Mouse (Mus musculus) heart, embryonic 14.5 days (tissue): ENCODE data around the gene Ccna2. TPM values are rescaled to one million over a fixed set of nuclear protein-coding genes. Genes with fewer than 3 reads are reported as not detected.

Experiments
- ATAC-seq: fragments of 200-750 bp; cut with Nextera tagmentation; 2 replicates; pipeline ENCODE4 v1.8.0; 2017; ENCODE audit warnings: low read depth, moderate TSS enrichment; ENCODE audit not compliant: insufficient number of reproducible peaks, insufficient read depth, low FRiP score
- H3K27ac ChIP-seq, 2 experiments: fragments of 200-500 bp in 1 of 2; fragments of 300-500 bp in 1 of 2; sonication (generic) in 1 of 2; replicated peaks in 1 of 2; 2 replicates each; pipeline ENCODE4 v1.5.1; 2012 to 2014; ENCODE audit warnings: low read depth in 2 of 2, low read length in 2 of 2, control low read depth in 1 of 2, mild to moderate bottlenecking in 1 of 2, mixed read lengths in 1 of 2; ENCODE audit not compliant: control insufficient read depth in 1 of 2, insufficient read depth in 1 of 2
- H3K27me3 ChIP-seq: fragments of 300-500 bp; sonication (generic); 2 replicates; pipeline ENCODE4 v1.6.1; 2014; ENCODE audit warnings: mild to moderate bottlenecking, low read length, control low read depth; ENCODE audit not compliant: control insufficient read depth, insufficient read depth
- H3K36me3 ChIP-seq: fragments of 300-500 bp; sonication (generic); 2 replicates; pipeline ENCODE4 v1.6.1; 2014; ENCODE audit warnings: mild to moderate bottlenecking, control low read depth, low read length, mixed read lengths; ENCODE audit not compliant: control insufficient read depth, insufficient read depth
- H3K4me1 ChIP-seq, 2 experiments: fragments of 200-500 bp in 1 of 2; fragments of 300-500 bp in 1 of 2; sonication (generic) in 1 of 2; 2 replicates each; pipeline ENCODE4 v1.6.1; 2012 to 2014; ENCODE audit warnings: low read length in 2 of 2, control low read depth in 1 of 2, mixed read lengths in 1 of 2; ENCODE audit not compliant: control insufficient read depth in 2 of 2, insufficient read depth in 2 of 2
- H3K4me2 ChIP-seq: fragments of 300-500 bp; sonication (generic); 2 replicates; pipeline ENCODE4 v1.6.1; 2014; ENCODE audit warnings: mild to moderate bottlenecking, low read length
- H3K4me3 ChIP-seq, 2 experiments: fragments of 200-500 bp in 1 of 2; fragments of 300-500 bp in 1 of 2; sonication (generic) in 1 of 2; 2 replicates each; pipeline ENCODE4 v1.5.1; 2012 to 2014; ENCODE audit warnings: low read length in 2 of 2, mild to moderate bottlenecking in 2 of 2, control low read depth in 1 of 2, low read depth in 1 of 2, moderate library complexity in 1 of 2; ENCODE audit not compliant: control insufficient read depth in 1 of 2, insufficient read depth in 1 of 2
- H3K9ac ChIP-seq: fragments of 300-500 bp; sonication (generic); 2 replicates; pipeline ENCODE4 v1.6.1; 2014; ENCODE audit warnings: mild to moderate bottlenecking, low read length
- H3K9me3 ChIP-seq: fragments of 300-500 bp; sonication (generic); 2 replicates; pipeline ENCODE4 v1.6.1; 2016; ENCODE audit warnings: low read length, control low read depth; ENCODE audit not compliant: control insufficient read depth
- WGBS: fragments of 180-500 bp; shearing (Covaris S2); extraction: QIAGEN DNeasy Blood & Tissue Kit; methylation state at CpG from one replicate; pipeline ENCODE4 v1.1.7; 2014; 5-methylcytosine and 5-hydroxymethylcytosine counted together
- polyA plus RNA-seq: library from polyadenylated mRNA; unstranded; fragments of >200 nt; fragmentation: Nextera tagmentation; extraction: Ambion mirVana; gene quantifications from 2 replicates; pipeline ENCODE4 v1.2.1, GENCODE M21; 2014

Gene Ccna2
- polyA plus RNA-seq, 1 experiment from 2014 or later = 199 TPM

DNA sequence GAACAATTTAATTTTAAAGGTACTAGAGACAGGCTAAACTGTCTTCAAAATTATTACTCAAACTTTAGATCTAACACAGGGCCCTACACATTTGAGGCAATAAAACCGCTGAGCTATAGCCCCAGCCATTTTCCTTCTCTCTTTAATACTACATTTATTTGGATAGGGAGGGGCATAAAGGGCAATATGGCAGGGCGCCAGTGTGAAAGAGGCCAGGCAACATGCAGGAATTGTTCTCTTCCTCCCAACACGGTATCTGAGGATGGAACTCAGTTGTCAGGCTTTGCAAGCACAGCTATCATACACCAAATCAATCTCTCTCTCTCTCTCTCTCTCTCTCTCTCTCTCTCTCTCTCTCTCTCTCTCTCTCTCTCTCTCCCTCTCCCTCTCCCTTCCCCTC, 26.9 kb upstream of the Ccna2 start:
- Histone ChIP-seq H3K27me3 (no peaks in the 10 kb centered on the region), H3K27ac (no peak overlapping the region), H3K9me3 (no peaks in the 10 kb centered on the region), H3K4me2 (no peak overlapping the region), H3K4me3 (no peak overlapping the region), H3K4me1 (no peaks in the 10 kb centered on the region), H3K9ac (no peak overlapping the region), H3K36me3 (0 out of 2 replicates have a peak, but pooled peaks cover under 1% of the 10 kb centered on the region)
- WGBS = 75% methylated on average over 3 of the region's 3 CpGs
- no peak for ATAC-seq

GRCm38 (mm10) chr3:36571361-36571826, 556 bp downstream of the Ccna2 start:
- Histone ChIP-seq H3K36me3 (peaks cover 48% of the 10 kb centered on the region), H3K9me3 (no peaks in the 10 kb centered on the region), H3K27me3 (no peaks in the 10 kb centered on the region), H3K4me1 (peaks cover 0 to 18% of the 10 kb centered on the region in 2 experiments; a peak in 3 of 4 replicates), H3K9ac (peak overlapping the region; percentile 88), H3K27ac (peak overlapping the region; percentile 13 to 79), H3K4me2 (peak overlapping the region; percentile 82), H3K4me3 (peak overlapping the region; percentile 66 to 96)
- ATAC-seq = no peak; the same call in 1 of the 2 replicates
- WGBS = under 1% methylated on average over 46 of the region's 46 CpGs

GRCm38 (mm10) chr3:36569836-36570235, 2.1 kb downstream of the Ccna2 start:
- peak overlapping the region in 1 of 2 experiments; percentile 96; a peak in 2 of 4 replicates for H3K4me3 ChIP-seq
- peaks cover 0 to 18% of the 10 kb centered on the region in 2 experiments; a peak in 3 of 4 replicates for H3K4me1 ChIP-seq
- peak overlapping the region; percentile 82 for H3K4me2 ChIP-seq
- H3K27ac ChIP-seq = no peak overlapping the region
- H3K9me3 ChIP-seq = no peaks in the 10 kb centered on the region
- no peaks in the 10 kb centered on the region for H3K27me3 ChIP-seq
- peak overlapping the region; percentile 88; the same call in 1 of the 2 replicates for H3K9ac ChIP-seq
- no peak for ATAC-seq
- peaks cover 61% of the 10 kb centered on the region for H3K36me3 ChIP-seq
- 66% methylated on average over 5 of the region's 5 CpGs for whole genome bisulfite sequencing

- peaks cover 99% of the 10 kb centered on the region for H3K36me3 ChIP-seq
- no peak overlapping the region for H3K9ac ChIP-seq
- H3K27ac ChIP-seq = no peak overlapping the region
- 87% methylated on average over 3 of the region's 3 CpGs for WGBS
- ATAC-seq = no peak
- H3K4me3 ChIP-seq = no peak overlapping the region
- H3K9me3 ChIP-seq = no peaks in the 10 kb centered on the region
- H3K4me1 ChIP-seq = no peaks in the 10 kb centered on the region
- no peak overlapping the region for H3K4me2 ChIP-seq
- no peaks in the 10 kb centered on the region for H3K27me3 ChIP-seq
Measured at GRCm38 (mm10) chr3:36563666-36564065, 8.3 kb downstream of the Ccna2 start.

GRCm38 (mm10) chr3:36559606-36560005, 12.3 kb downstream of the Ccna2 start:
- no peak overlapping the region for H3K9ac ChIP-seq
- ATAC-seq = no peak
- H3K4me1 ChIP-seq = no peaks in the 10 kb centered on the region
- no peak overlapping the region for H3K4me2 ChIP-seq
- no peaks in the 10 kb centered on the region for H3K9me3 ChIP-seq
- WGBS = 80% methylated on average over 4 of the region's 4 CpGs
- H3K27me3 ChIP-seq = no peaks in the 10 kb centered on the region
- no peak overlapping the region for H3K27ac ChIP-seq
- H3K4me3 ChIP-seq = no peak overlapping the region
- H3K36me3 ChIP-seq = peaks cover 99% of the 10 kb centered on the region

DNA sequence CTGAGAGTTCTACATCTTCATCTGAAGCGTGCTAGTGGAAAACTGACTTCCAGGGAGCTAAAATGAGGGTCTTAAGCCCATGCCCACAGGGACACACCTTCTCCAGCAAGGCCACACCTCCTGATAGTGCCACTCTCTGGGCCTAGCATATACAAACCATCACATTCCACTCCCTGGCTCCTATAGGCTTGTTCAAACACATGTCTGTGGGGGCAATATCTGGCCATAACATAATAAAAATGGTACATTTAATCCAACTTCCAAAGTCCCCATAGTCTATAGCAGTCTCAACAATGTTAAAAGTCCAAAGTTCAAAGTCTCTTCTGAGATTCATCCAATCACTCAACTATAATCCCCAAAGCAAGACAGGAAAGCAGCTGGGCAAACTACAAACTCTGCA, 14.3 kb downstream of the Ccna2 start:
- Histone ChIP-seq H3K4me3 (no peak overlapping the region), H3K27me3 (no peaks in the 10 kb centered on the region), H3K9me3 (no peaks in the 10 kb centered on the region), H3K4me2 (no peak overlapping the region), H3K36me3 (peaks cover 87% of the 10 kb centered on the region), H3K9ac (no peak overlapping the region), H3K4me1 (0 out of 4 replicates have a peak, but pooled peaks cover 0 to 3% of the 10 kb centered on the region in 2 experiments), H3K27ac (no peak overlapping the region)
- ATAC-seq = no peak
- WGBS = 94% methylated on average over 1 of the region's 1 CpGs

DNA sequence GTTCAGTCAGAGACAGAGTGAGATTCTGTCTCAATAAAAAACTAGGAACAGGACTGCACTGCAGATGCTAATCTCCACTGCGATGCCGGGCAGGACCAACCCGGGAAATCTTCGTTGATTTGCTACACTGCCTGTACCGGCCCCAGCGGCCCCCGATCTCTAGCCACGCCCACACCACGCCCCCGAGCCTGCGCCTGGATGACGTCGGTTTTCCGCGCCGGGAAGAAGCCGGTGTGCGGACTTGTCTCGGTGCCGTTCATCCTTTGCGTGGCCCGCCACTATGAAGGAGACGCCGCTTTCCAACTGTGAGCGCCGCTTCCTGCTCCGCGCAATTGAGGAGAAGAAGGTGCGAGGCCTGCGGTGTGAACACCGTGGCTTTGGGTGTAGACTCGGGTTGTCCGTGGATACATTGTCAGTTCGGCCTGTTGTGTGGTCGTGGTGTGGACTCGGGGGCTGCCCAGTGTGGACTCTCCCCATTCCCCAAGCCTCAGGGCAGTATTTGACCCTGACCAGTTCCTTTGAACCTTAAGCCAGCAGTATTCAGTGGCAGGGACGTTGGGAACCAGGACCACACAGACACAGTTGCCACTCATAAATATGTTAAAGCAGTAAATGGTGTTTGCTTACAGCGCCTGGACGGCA, 19.4 kb downstream of the Ccna2 start, which contains the start of gene Exosc9:
Exosc9 (plus strand) TSS at position 201 of the 642 bp plus-strand sequence.
- H3K36me3 ChIP-seq = peaks cover 38% of the 10 kb centered on the region
- H3K4me1 ChIP-seq = 0 out of 4 replicates have a peak, but pooled peaks cover 0 to 3% of the 10 kb centered on the region in 2 experiments
- peak within 1 kb of the TSS; percentile 79 to 82 for H3K4me3 ChIP-seq
- 0 out of 4 replicates have a peak within 1 kb of the TSS, but pooled peaks have one; percentile 9 to 25 for H3K27ac ChIP-seq
- ATAC-seq = peak; percentile 86
- H3K9ac ChIP-seq = peak within 1 kb of the TSS; percentile 82
- no peaks in the 10 kb centered on the region for H3K9me3 ChIP-seq
- peak within 1 kb of the TSS; percentile 82 for H3K4me2 ChIP-seq
- no peaks in the 10 kb centered on the region for H3K27me3 ChIP-seq
- WGBS = 1% methylated on average over 39 of the region's 39 CpGs
